Mouse (Mus musculus) liver, adult 2 months (tissue): ENCODE data around the gene Gpr160.

Source experiments
- CTCF ChIP-seq: fragments of 200-500 bp; IDR thresholded peaks from 2 replicates; pipeline ENCODE4 v1.5.1; 2011; ENCODE audit warnings: low read depth, low read length, control low read depth
- POLR2A ChIP-seq: fragments of 200-500 bp; IDR thresholded peaks from 2 replicates; pipeline ENCODE4 v1.6.1; 2011; ENCODE audit warnings: low read length, control low read depth; ENCODE audit not compliant: insufficient read depth; ENCODE audit errors: extremely low read depth

DNA sequence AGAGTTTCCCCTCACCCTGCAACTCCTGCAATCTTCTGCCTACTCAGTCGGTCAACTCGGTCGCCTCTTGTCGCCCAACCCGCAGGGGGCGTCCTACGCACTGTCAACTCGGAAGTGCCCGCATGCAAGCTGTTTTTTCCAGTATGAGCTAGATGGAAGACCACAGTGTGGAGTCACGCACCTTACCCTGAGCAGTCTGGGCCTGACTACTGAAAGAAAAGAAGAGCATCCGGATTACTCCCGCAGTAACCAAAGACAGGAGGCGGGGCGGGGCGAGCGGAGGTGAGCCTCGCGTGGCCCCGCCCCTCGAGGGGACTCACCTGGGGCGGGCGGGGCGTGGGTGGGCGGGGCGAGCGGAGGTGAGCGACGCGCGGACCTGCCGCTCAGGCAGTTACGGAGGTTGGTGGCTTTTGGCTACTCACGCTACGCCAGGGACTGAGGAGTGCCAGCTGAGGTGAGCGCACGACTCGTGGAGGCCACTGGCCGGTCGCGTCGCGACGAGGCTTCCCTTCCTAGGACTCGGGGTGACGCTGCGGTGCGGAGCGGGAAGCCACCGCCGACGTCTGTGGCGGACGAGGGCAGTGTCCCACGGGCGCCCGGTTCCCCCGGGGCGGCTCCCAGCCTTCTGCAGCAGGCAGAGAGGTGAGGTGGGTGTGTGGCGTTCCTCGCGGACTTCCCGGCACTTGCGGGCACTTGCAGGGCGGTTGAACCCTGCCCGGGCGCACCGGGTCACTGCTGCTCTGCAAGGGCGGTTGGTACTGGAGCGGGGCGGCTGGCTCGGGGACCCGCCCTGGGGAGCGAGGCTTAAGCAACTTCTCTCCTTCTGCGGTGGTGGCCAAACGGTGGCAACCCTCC lies at the start of gene Gpr160:
- TF ChIP-seq POLR2A (no peak), CTCF (peak; percentile 81)
